Mouse (Mus musculus): ENCODE measurements around the gene Hist1h1a. TPM values are rescaled to one million over a fixed set of nuclear protein-coding genes. Genes with fewer than 3 reads are reported as not detected.
"Not testable (repeated sequence)": the region's sequence is repeated elsewhere in the genome, so short reads cannot be mapped to it uniquely, and the experiment has no call there.

The Hist1h1a gene
- 0.22 TPM in 1 of 2 replicates, not detected in the other for polyA plus RNA-seq (2012; rRNA removed)

GRCm38 (mm10) chr13:23763586-23764323 is at the start of gene Hist1h1a:
Gene Hist1h1a, plus strand, starts transcription at chr13:23763666.
- no peaks in the 10 kb centered on the region for H3K27me3 ChIP-seq (replicated peaks; ENCODE audit: control insufficient read depth, insufficient read depth, low read length)
- no peaks in the 10 kb centered on the region for H3K36me3 ChIP-seq (ENCODE audit: control insufficient read depth, insufficient read depth, low read length)
- TF ChIP-seq POLR2A (IDR thresholded peaks at IDR 0.05; ENCODE audit: low read depth, low read length): peak; percentile 31
- TF ChIP-seq CTCF (conservative IDR thresholded peaks at IDR 0.05; ENCODE audit: insufficient read depth, insufficient read length, low read depth, low read length): no peak
- 5% methylated on average over 34 of the region's 34 CpGs for WGBS
- peak within 1 kb of the TSS; percentile 52 for H3K4me3 ChIP-seq (ENCODE audit: insufficient read depth, low read depth, low read length)
- H3K4me1 ChIP-seq (ENCODE audit: control insufficient read depth, insufficient read depth, low read length): peaks cover 8% of the 10 kb centered on the region; the same call in 1 of the 2 replicates
- peak within 1 kb of the TSS; percentile 46; the same call in 1 of the 2 replicates for H3K27ac ChIP-seq (ENCODE audit: insufficient read depth, low read depth, low read length)
- peak; percentile 89 for DNase-seq

GRCm38 (mm10) chr13:23716261-23717042 is 47.0 kb upstream of the Hist1h1a start:
- DNase-seq: no peak
- no peak overlapping the region for H3K27ac ChIP-seq (ENCODE audit: insufficient read depth, low read depth, low read length)
- no peak for TF ChIP-seq POLR2A (IDR thresholded peaks at IDR 0.05; ENCODE audit: low read depth, low read length)
- no peak for TF ChIP-seq CTCF (conservative IDR thresholded peaks at IDR 0.05; ENCODE audit: insufficient read depth, insufficient read length, low read depth, low read length)

GRCm38 (mm10) chr13:23717176-23717575 is 46.3 kb upstream of the Hist1h1a start:
- peak overlapping the region; percentile 9; the same call in 1 of the 2 replicates for H3K27ac ChIP-seq (ENCODE audit: insufficient read depth, low read depth, low read length)
- 70% methylated on average over 11 of the region's 11 CpGs for WGBS
- TF ChIP-seq POLR2A (IDR thresholded peaks at IDR 0.05; ENCODE audit: low read depth, low read length): no peak
- TF ChIP-seq CTCF (conservative IDR thresholded peaks at IDR 0.05; ENCODE audit: insufficient read depth, insufficient read length, low read depth, low read length): no peak

More at GRCm38 (mm10) chr13:23716261-23717042, 47.0 kb upstream of the Hist1h1a start:
- 88% methylated on average over 5 of the region's 5 CpGs for WGBS
- Histone ChIP-seq H3K4me1 (ENCODE audit: control insufficient read depth, insufficient read depth, low read length) (no peaks in the 10 kb centered on the region), H3K36me3 (ENCODE audit: control insufficient read depth, insufficient read depth, low read length) (no peaks in the 10 kb centered on the region), H3K4me3 (ENCODE audit: insufficient read depth, low read depth, low read length) (no peak overlapping the region), H3K27me3 (replicated peaks; ENCODE audit: control insufficient read depth, insufficient read depth, low read length) (no peaks in the 10 kb centered on the region)

DNA sequence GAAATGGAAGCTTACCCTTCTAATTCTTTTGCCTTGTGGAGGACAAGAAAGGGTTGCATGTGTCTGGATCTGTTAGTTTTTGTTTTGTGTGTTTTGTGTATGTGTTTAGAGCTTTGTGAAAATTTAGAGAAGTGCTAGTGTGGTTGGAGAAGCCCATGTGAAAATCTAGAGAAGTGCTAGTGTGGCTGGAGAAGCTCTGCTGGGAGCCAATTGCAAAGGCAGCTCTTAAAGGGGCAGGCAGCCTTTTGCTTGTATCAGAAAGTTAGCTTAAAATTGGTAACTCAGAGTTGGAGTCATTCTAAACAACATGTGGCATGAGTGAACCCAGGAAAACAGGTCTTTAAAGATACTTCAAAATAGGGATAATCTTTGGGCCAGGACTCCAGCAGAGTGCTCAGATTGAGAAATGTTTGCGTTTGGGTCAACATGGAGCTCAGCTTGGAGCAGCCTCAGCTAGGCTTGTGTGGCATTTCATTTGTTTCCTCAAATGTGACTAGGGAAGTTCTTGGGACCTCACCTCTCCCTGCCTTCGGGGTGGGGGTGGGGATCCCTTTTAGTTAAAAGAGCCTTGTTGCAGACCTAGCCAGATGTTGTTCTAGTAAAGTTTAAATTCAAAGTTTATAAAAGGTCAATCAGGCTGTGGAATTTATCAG is 45.7 kb upstream of the Hist1h1a start:
- not testable (repeated sequence) for H3K4me3 ChIP-seq (ENCODE audit: insufficient read depth, low read depth, low read length); H3K4me1 ChIP-seq (ENCODE audit: control insufficient read depth, insufficient read depth, low read length); H3K27me3 ChIP-seq (replicated peaks; ENCODE audit: control insufficient read depth, insufficient read depth, low read length); H3K36me3 ChIP-seq (ENCODE audit: control insufficient read depth, insufficient read depth, low read length); DNase-seq
- 28% methylated on average over 2 of the region's 2 CpGs for WGBS
- peak overlapping the region; percentile 9; the same call in 1 of the 2 replicates for H3K27ac ChIP-seq (ENCODE audit: insufficient read depth, low read depth, low read length)

More at GRCm38 (mm10) chr13:23717176-23717575, 46.3 kb upstream of the Hist1h1a start:
- no peak overlapping the region for H3K4me3 ChIP-seq (ENCODE audit: insufficient read depth, low read depth, low read length)
- no peak for DNase-seq
- no peaks in the 10 kb centered on the region for H3K27me3 ChIP-seq (replicated peaks; ENCODE audit: control insufficient read depth, insufficient read depth, low read length)
- no peaks in the 10 kb centered on the region for H3K36me3 ChIP-seq (ENCODE audit: control insufficient read depth, insufficient read depth, low read length)
- H3K4me1 ChIP-seq (ENCODE audit: control insufficient read depth, insufficient read depth, low read length): no peaks in the 10 kb centered on the region

DNA sequence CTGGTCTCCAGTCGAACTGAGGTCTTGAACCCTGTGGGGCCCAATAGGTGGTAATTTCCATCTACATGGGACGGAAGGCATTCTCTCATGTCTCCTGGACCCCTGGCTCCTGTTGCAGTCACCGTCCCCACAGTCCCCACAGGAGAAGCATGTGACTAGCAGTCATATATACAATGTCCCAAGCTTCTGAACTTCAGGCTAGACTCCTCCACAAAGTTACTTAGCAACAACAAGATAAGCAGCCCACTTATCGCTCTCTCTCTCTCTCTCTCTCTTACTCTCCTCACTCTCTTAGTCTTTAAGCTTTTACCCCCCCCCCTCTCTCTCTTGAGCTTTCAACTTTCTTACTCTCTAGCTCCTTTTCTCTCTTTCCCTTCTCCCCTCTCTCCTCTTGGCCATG is 39.2 kb upstream of the Hist1h1a start:
- H3K4me3 ChIP-seq (ENCODE audit: insufficient read depth, low read depth, low read length): no peak overlapping the region
- H3K27ac ChIP-seq (ENCODE audit: insufficient read depth, low read depth, low read length): no peak overlapping the region
- DNase-seq: no peak
- peaks cover 4% of the 10 kb centered on the region; the same call in 1 of the 2 replicates for H3K4me1 ChIP-seq (ENCODE audit: control insufficient read depth, insufficient read depth, low read length)
- no peaks in the 10 kb centered on the region for H3K27me3 ChIP-seq (replicated peaks; ENCODE audit: control insufficient read depth, insufficient read depth, low read length)
- 95% methylated on average over 4 of the region's 4 CpGs for WGBS
- no peak for TF ChIP-seq POLR2A (IDR thresholded peaks at IDR 0.05; ENCODE audit: low read depth, low read length)
- TF ChIP-seq CTCF (conservative IDR thresholded peaks at IDR 0.05; ENCODE audit: insufficient read depth, insufficient read length, low read depth, low read length): no peak
- no peaks in the 10 kb centered on the region for H3K36me3 ChIP-seq (ENCODE audit: control insufficient read depth, insufficient read depth, low read length)

GRCm38 (mm10) chr13:23725213-23725612 is 38.3 kb upstream of the Hist1h1a start:
- Histone ChIP-seq H3K4me3 (ENCODE audit: insufficient read depth, low read depth, low read length) (no peak overlapping the region), H3K27me3 (replicated peaks; ENCODE audit: control insufficient read depth, insufficient read depth, low read length) (no peaks in the 10 kb centered on the region), H3K27ac (ENCODE audit: insufficient read depth, low read depth, low read length) (no peak overlapping the region), H3K36me3 (ENCODE audit: control insufficient read depth, insufficient read depth, low read length) (no peaks in the 10 kb centered on the region), H3K4me1 (ENCODE audit: control insufficient read depth, insufficient read depth, low read length) (peaks cover 7% of the 10 kb centered on the region; the same call in 1 of the 2 replicates)
- peak; percentile 29 for DNase-seq
- TF ChIP-seq POLR2A (IDR thresholded peaks at IDR 0.05; ENCODE audit: low read depth, low read length) (no peak), CTCF (conservative IDR thresholded peaks at IDR 0.05; ENCODE audit: insufficient read depth, insufficient read length, low read depth, low read length) (no peak)
- WGBS: 61% methylated on average over 1 of the region's 1 CpGs

Measured in kidney, adult 2 months (tissue).